Mouse (Mus musculus): ENCODE measurements around the gene Tfap2a.

- TF ChIP-seq CTCF (IDR thresholded peaks at IDR 0.05; ENCODE audit: borderline replicate concordance, insufficient read depth, low read length) (no peak), POLR2A (IDR thresholded peaks at IDR 0.05; ENCODE audit: low read depth, low read length) (no peak)
Measured at GRCm38 (mm10) chr13:40748785-40749602, 10.8 kb upstream of the Tfap2a start.

Measured in embryonic fibroblast, embryonic 13.5 days (primary cell).